Mouse (Mus musculus): Measurements from ENCODE around the gene Magix.

DNA sequence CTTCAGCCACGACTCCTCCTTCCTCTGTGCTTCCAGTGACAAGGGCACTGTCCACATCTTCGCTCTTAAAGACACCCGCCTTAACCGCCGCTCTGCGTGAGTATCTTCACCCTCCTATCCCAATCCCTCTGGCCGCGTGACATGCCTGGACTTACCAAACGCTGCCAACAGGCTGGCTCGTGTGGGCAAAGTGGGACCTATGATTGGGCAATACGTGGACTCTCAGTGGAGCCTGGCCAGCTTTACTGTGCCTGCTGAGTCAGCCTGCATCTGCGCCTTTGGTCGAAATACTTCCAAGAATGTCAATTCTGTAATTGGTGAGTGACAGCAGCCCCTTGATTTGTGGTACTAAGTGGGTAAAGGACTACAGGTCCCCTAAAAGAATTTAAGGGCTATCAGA, 46.1 kb upstream of the Magix start:
- TF ChIP-seq CTCF (IDR thresholded peaks at IDR 0.05; ENCODE audit: low read depth, low read length) = no peak
- TF ChIP-seq POLR2A (IDR thresholded peaks at IDR 0.05; ENCODE audit: insufficient read depth, low read length) = no peak

Measured in ES-Bruce4 (cell line).